23 mouse cellular contexts compared by ENCODE assay signal in genomic region chr2:101263934-101264333, GRCm38 (mm10).
DNase-seq lines count a peak whose midpoint lies in the region; ATAC-seq and TF ChIP-seq lines count a peak whose summit lies in the region.
"Had no signal": no experiment of that assay in that cellular context is flagged by ENCODE, and none has a peak within 500 bp of the region (broad histone marks: within the 10 kb centered on the region; RNA-seq: fewer than 3 reads in every experiment).

No protein-coding gene starts in this region.

- H3K4me1 ChIP-seq in MEL (ENCODE audit: control insufficient read depth in 1 of 2, insufficient read depth in 2 of 2, low read length in 2 of 2), result no peaks in the 10 kb centered on the region
- H3K4me1 ChIP-seq in liver, embryonic 12.5 days, result 0 out of 2 replicates have a peak, but pooled peaks cover 3% of the 10 kb centered on the region
- H3K4me1 ChIP-seq in hindbrain, embryonic 12.5 days, result no peaks in the 10 kb centered on the region
- H3K4me1 ChIP-seq: embryonic facial prominence, embryonic 12.5 days; embryonic facial prominence, embryonic 15.5 days; heart, embryonic 10.5 days; hindbrain, embryonic 15.5 days had no signal

- H3K9me3 ChIP-seq in MEL (replicated peaks; ENCODE audit: insufficient read depth, low read length), result no peaks in the 10 kb centered on the region
- no peaks in the 10 kb centered on the region for H3K9me3 ChIP-seq in liver, embryonic 12.5 days (replicated peaks)
- no peaks in the 10 kb centered on the region for H3K9me3 ChIP-seq in hindbrain, embryonic 12.5 days (replicated peaks)
- H3K9me3 ChIP-seq: embryonic facial prominence, embryonic 12.5 days; embryonic facial prominence, embryonic 15.5 days; heart, embryonic 10.5 days; heart, embryonic 13.5 days; hindbrain, embryonic 15.5 days had no signal

- TF ChIP-seq EP300 in MEL (IDR thresholded peaks at IDR 0.05; ENCODE audit: low read depth in 1 of 2, low read length in 2 of 2), result no peak

- no peak for TF ChIP-seq CTCF in MEL (IDR thresholded peaks at IDR 0.05 in 2 of 3, conservative IDR thresholded peaks at IDR 0.05 in 1 of 3; ENCODE audit: control insufficient read depth in 1 of 3, insufficient read depth in 1 of 3, low read depth in 2 of 3, low read length in 3 of 3, poor library complexity in 1 of 3, severe bottlenecking in 1 of 3)

- H3K9ac ChIP-seq in MEL (ENCODE audit: control insufficient read depth, low read depth, low read length, poor library complexity, severe bottlenecking), result no peak overlapping the region
- no peak overlapping the region for H3K9ac ChIP-seq in liver, embryonic 12.5 days
- H3K9ac ChIP-seq in hindbrain, embryonic 12.5 days, result no peak overlapping the region
- H3K9ac ChIP-seq: embryonic facial prominence, embryonic 12.5 days; embryonic facial prominence, embryonic 15.5 days; forebrain, postnatal 0 days; heart, embryonic 13.5 days; hindbrain, embryonic 15.5 days had no signal

- DNase-seq in MEL (ENCODE audit: low read depth, low spot score), result peak; percentile 14
- peak; percentile 21 for DNase-seq in c-Kit-positive CD71-positive TER-119-negative erythroid progenitor cells, embryonic 14.5 days (ENCODE audit: low read depth)
- no peak for DNase-seq in right cerebral cortex, postnatal 25 days
- DNase-seq: adrenal gland, adult 2 months; adrenal gland, postnatal 14 days; cerebellum, adult 18-20 months; cerebellum, adult 9-10 months; cerebellum, postnatal 14 days; forebrain, postnatal 0 days; gastrocnemius, postnatal 25 days; heart, adult 2 months; heart, postnatal 14 days; heart, postnatal 4 days had no signal

- no peak overlapping the region for H3K4me2 ChIP-seq in liver, embryonic 12.5 days
- H3K4me2 ChIP-seq in hindbrain, embryonic 12.5 days (replicated peaks), result no peak overlapping the region
- H3K4me2 ChIP-seq: embryonic facial prominence, embryonic 12.5 days; embryonic facial prominence, embryonic 15.5 days; heart, embryonic 13.5 days; hindbrain, embryonic 15.5 days had no signal

- H3K79me2 ChIP-seq in MEL (ENCODE audit: control insufficient read depth, insufficient read depth, low read length, poor library complexity), result no peaks in the 10 kb centered on the region

- no peaks in the 10 kb centered on the region for H3K27me3 ChIP-seq in MEL (ENCODE audit: control insufficient read depth in 1 of 2, insufficient read depth in 2 of 2, low read length in 2 of 2)
- no peaks in the 10 kb centered on the region for H3K27me3 ChIP-seq in liver, embryonic 12.5 days (replicated peaks)
- no peaks in the 10 kb centered on the region for H3K27me3 ChIP-seq in hindbrain, embryonic 12.5 days
- H3K27me3 ChIP-seq: embryonic facial prominence, embryonic 12.5 days; embryonic facial prominence, embryonic 15.5 days; heart, embryonic 13.5 days; hindbrain, embryonic 15.5 days had no signal

- no peak for TF ChIP-seq RAD21 in MEL (IDR thresholded peaks at IDR 0.05; ENCODE audit: low read depth, low read length)

- H3K4me3 ChIP-seq in MEL (ENCODE audit: control insufficient read depth in 1 of 2, insufficient read depth in 1 of 2, low read depth in 2 of 2, low read length in 2 of 2), result no peak overlapping the region
- no peak overlapping the region for H3K4me3 ChIP-seq in liver, embryonic 12.5 days
- H3K4me3 ChIP-seq in hindbrain, embryonic 12.5 days, result no peak overlapping the region
- H3K4me3 ChIP-seq: embryonic facial prominence, embryonic 12.5 days; embryonic facial prominence, embryonic 15.5 days; heart, adult 2 months; heart, embryonic 10.5 days; heart, embryonic 13.5 days; hindbrain, embryonic 15.5 days had no signal

- no peak overlapping the region for H3K27ac ChIP-seq in MEL (ENCODE audit: control insufficient read depth, low read depth, low read length)
- H3K27ac ChIP-seq in liver, embryonic 12.5 days, result no peak overlapping the region
- H3K27ac ChIP-seq in hindbrain, embryonic 12.5 days, result no peak overlapping the region
- H3K27ac ChIP-seq: embryonic facial prominence, embryonic 12.5 days; embryonic facial prominence, embryonic 15.5 days; heart, adult 2 months; heart, embryonic 10.5 days; heart, embryonic 13.5 days; hindbrain, embryonic 15.5 days had no signal

- 52% methylated on average over 4 of the region's 4 CpGs for WGBS in liver, embryonic 12.5 days (ENCODE audit: insufficient replicate concordance)
- 84% methylated on average over 4 of the region's 4 CpGs for WGBS in hindbrain, embryonic 12.5 days

- no peak for TF ChIP-seq POLR2A in MEL (IDR thresholded peaks at IDR 0.05; ENCODE audit: control insufficient read depth in 1 of 2, insufficient read depth in 1 of 2, low read depth in 1 of 2, low read length in 2 of 2, poor library complexity in 1 of 2)

- peak; percentile 80 for ATAC-seq in liver, embryonic 12.5 days
- no peak for ATAC-seq in hindbrain, embryonic 12.5 days (ENCODE audit: low FRiP score)
- ATAC-seq in megakaryocyte progenitor cell, adult 5-6 weeks (replicated peaks; ENCODE audit: poor library complexity), result no peak
- ATAC-seq: CD4-positive, CD25-positive, alpha-beta regulatory T cell, adult 4 months; forebrain, embryonic 14.5 days; forebrain, postnatal 0 days had no signal

- no peaks in the 10 kb centered on the region for H3K36me3 ChIP-seq in MEL (ENCODE audit: control insufficient read depth in 1 of 2, insufficient read depth in 2 of 2, low read length in 2 of 2)
- H3K36me3 ChIP-seq in liver, embryonic 12.5 days, result no peaks in the 10 kb centered on the region
- H3K36me3 ChIP-seq in hindbrain, embryonic 12.5 days, result no peaks in the 10 kb centered on the region
- H3K36me3 ChIP-seq: embryonic facial prominence, embryonic 12.5 days; embryonic facial prominence, embryonic 15.5 days; heart, embryonic 10.5 days; heart, embryonic 13.5 days; hindbrain, embryonic 15.5 days had no signal

TF ChIP-seq in MEL, 35 proteins besides CTCF, POLR2A, EP300 and RAD21:
- no peak for TF ChIP-seq BHLHE40 (IDR thresholded peaks at IDR 0.05; ENCODE audit: borderline replicate concordance, low read depth, low read length)
- no peak for TF ChIP-seq TBP (IDR thresholded peaks at IDR 0.05; ENCODE audit: low read depth, low read length)
- no peak for TF ChIP-seq GABPA (IDR thresholded peaks at IDR 0.05; ENCODE audit: low read depth, low read length)
- no peak for TF ChIP-seq TCF12 (IDR thresholded peaks at IDR 0.05; ENCODE audit: low read depth, low read length)
- TF ChIP-seq USF2 (IDR thresholded peaks at IDR 0.05; ENCODE audit: borderline replicate concordance in 1 of 2, insufficient read depth in 1 of 2, low read depth in 1 of 2, low read length in 2 of 2), result no peak
- TF ChIP-seq GATA1 (IDR thresholded peaks at IDR 0.05; ENCODE audit: low read depth, low read length), result no peak
- no peak for TF ChIP-seq KAT2A (conservative IDR thresholded peaks at IDR 0.05; ENCODE audit: low read depth, low read length)
- no peak for TF ChIP-seq JUND (IDR thresholded peaks at IDR 0.05; ENCODE audit: low read depth, low read length)
- TF ChIP-seq ELF1 (IDR thresholded peaks at IDR 0.05; ENCODE audit: low read depth, low read length), result no peak
- TF ChIP-seq ETS1 (IDR thresholded peaks at IDR 0.05; ENCODE audit: low read depth, low read length), result no peak
- TF ChIP-seq MEF2A (IDR thresholded peaks at IDR 0.05; ENCODE audit: extremely low read depth, insufficient replicate concordance, low read depth, low read length, poor library complexity, severe bottlenecking), result no peak
- TF ChIP-seq MYC (IDR thresholded peaks at IDR 0.05; ENCODE audit: low read depth, low read length), result no peak
- TF ChIP-seq TAL1 (IDR thresholded peaks at IDR 0.05; ENCODE audit: low read length), result no peak
- no peak for TF ChIP-seq NRF1 (IDR thresholded peaks at IDR 0.05; ENCODE audit: insufficient read depth, low read depth, low read length, poor library complexity, severe bottlenecking)
- TF ChIP-seq MYB (IDR thresholded peaks at IDR 0.05; ENCODE audit: low read depth, low read length), result no peak
- TF ChIP-seq ZC3H11A (IDR thresholded peaks at IDR 0.05; ENCODE audit: low read depth, low read length), result no peak
- TF ChIP-seq POLR2AphosphoS2 (IDR thresholded peaks at IDR 0.05; ENCODE audit: low read length), result no peak
TF ChIP-seq in MEL: peak in this region for 0.
